Mouse (Mus musculus) neural tube, embryonic 15.5 days (tissue): ENCODE data around the gene Ankrd33. TPM values are rescaled to one million over a fixed set of nuclear protein-coding genes. Genes with fewer than 3 reads are reported as not detected.
A peak's percentile ranks its signal among the peaks of the same experiment; 100 is the strongest.

Experiments used
- ATAC-seq: fragments of 200-750 bp; cut with Nextera tagmentation; 2 replicates; pipeline ENCODE4 v1.8.0; 2017; ENCODE audit warnings: mild to moderate bottlenecking, moderate TSS enrichment, moderate library complexity; ENCODE audit not compliant: low FRiP score
- H3K27ac ChIP-seq: fragments of 300-500 bp; sonication (generic); replicated peaks from 2 replicates; pipeline ENCODE4 v1.5.1; 2015; ENCODE audit warnings: mild to moderate bottlenecking, inconsistent platforms
- H3K27me3 ChIP-seq: fragments of 300-500 bp; sonication (generic); replicated peaks from 2 replicates; pipeline ENCODE4 v1.6.1; 2015; ENCODE audit warnings: inconsistent platforms
- H3K36me3 ChIP-seq: fragments of 300-500 bp; sonication (generic); 2 replicates; pipeline ENCODE4 v1.6.1; 2015; ENCODE audit warnings: inconsistent platforms
- H3K4me1 ChIP-seq: fragments of 300-500 bp; sonication (generic); 2 replicates; pipeline ENCODE4 v1.6.1; 2015; ENCODE audit warnings: inconsistent platforms
- H3K4me2 ChIP-seq: fragments of 300-500 bp; sonication (generic); 2 replicates; pipeline ENCODE4 v1.6.1; 2015; ENCODE audit warnings: inconsistent platforms, mild to moderate bottlenecking, moderate library complexity
- H3K4me3 ChIP-seq: fragments of 300-500 bp; sonication (generic); replicated peaks from 2 replicates; pipeline ENCODE4 v1.5.1; 2015; ENCODE audit warnings: mild to moderate bottlenecking, inconsistent platforms
- H3K9ac ChIP-seq: fragments of 300-500 bp; sonication (generic); replicated peaks from 2 replicates; pipeline ENCODE4 v1.6.1; 2015; ENCODE audit warnings: mild to moderate bottlenecking, inconsistent platforms
- H3K9me3 ChIP-seq: fragments of 300-500 bp; sonication (generic); replicated peaks from 2 replicates; pipeline ENCODE4 v1.6.1; 2016; ENCODE audit warnings: inconsistent platforms
- WGBS: fragments of 180-500 bp; shearing (Covaris S2); methylation state at CpG from one replicate; pipeline ENCODE4 v1.1.7; 2015; ENCODE audit warnings: mixed read lengths; 5-methylcytosine and 5-hydroxymethylcytosine counted together
- polyA plus RNA-seq: library from polyadenylated mRNA; unstranded; fragments of >200 nt; fragmentation: Nextera tagmentation; extraction: Ambion mirVana; gene quantifications from 2 replicates; pipeline ENCODE4 v1.2.1, GENCODE M21; 2015

The Ankrd33 gene
- polyA plus RNA-seq, 1 experiment from 2014 or later = not detected

DNA sequence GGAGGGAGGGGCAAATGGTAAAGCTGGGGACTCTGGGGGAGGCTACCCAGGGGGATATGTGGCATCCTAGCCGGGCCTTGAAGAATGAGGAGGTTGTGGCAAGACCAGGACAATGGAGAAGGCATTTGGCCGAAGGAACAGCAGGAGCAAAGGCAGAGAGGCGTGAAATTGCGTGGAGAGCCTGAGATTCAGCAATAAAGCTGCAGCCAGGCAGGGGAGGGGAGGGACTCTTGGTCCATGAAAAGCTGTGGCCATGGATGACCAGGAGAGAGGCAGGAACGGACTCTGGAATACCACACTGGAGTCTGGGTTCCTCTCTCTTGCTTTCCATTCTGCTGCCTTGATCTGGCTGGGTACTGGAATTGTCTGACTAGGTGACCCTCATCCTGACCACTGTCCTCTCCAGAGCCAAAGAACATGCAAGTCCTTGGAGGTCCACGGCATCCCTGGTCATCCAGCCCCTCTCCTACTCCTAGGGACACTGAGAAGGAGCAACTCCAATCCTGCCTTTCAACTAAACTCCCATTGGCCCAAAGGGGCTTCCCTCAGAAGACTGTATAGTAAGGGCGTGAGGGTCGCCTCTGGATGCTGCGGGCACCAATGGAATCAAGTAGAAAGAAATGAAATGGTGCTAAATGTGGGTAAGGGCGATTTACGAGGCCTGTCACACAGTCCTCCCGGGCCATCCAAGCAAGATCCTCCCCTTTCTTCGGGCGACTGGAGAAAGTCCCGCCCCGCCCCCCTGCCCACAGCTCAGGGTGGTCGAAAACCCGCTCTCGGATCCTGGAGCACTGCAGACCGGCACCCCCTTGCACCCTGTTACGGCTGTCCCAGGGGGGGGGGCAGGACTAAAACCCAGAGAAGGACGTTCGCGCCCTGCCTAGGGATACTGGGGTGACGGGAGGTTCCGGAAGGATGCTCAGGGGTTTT is 39.2 kb upstream of the Ankrd33 start:
- no peaks in the 10 kb centered on the region for H3K36me3 ChIP-seq
- 4% methylated on average over 24 of the region's 26 CpGs for WGBS
- no peaks in the 10 kb centered on the region for H3K9me3 ChIP-seq
- peak overlapping the region; percentile 77 for H3K4me2 ChIP-seq
- H3K27ac ChIP-seq = peak overlapping the region; percentile 87
- peak; percentile 53 for ATAC-seq
- peak overlapping the region; percentile 61 for H3K9ac ChIP-seq
- H3K4me1 ChIP-seq = peaks cover 62% of the 10 kb centered on the region
- H3K4me3 ChIP-seq = peak overlapping the region; percentile 66
- no peaks in the 10 kb centered on the region for H3K27me3 ChIP-seq

DNA sequence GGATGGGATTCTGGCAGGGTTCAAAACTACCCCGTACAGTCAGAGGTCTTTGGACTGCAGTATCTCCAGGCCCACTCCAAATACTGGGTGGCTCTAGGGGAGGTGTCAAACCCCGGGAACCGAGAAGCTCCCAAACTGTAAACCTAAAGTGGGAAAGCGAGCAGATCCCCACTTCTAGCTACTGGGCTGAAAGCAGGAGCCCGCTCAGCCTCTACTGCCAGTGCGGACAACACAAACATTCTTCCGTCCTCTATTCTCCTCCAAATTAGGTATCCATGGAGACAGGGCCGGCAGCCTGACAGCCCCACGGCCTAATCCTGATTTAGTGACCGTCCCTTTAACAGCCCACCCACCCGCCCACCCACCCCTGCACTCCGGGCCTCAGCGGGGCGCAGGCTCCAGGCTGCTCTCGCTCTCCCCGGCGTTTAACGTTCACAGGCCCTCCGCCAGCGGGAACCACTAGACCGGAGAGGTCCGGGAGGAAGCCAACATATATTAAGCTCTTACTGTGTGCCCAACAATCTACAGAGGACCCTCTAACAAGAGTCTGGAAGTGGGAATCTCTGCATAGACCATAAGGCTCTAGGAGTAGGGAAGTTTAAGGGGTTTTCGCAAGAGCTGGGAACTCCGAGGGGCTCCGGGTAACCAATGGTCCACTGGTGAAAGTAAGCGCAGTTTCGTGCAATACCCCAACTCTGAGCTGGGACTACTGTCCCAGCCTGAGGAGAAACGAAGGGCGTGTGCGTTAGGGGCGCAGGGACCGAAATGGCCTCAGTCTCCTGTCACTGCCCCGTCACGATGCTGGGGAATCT is 38.3 kb upstream of the Ankrd33 start:
- Histone ChIP-seq H3K4me2 (peak overlapping the region; percentile 77), H3K36me3 (no peaks in the 10 kb centered on the region), H3K27me3 (no peaks in the 10 kb centered on the region; the same call in 1 of the 2 replicates), H3K9ac (peak overlapping the region; percentile 61), H3K4me1 (peaks cover 57% of the 10 kb centered on the region), H3K9me3 (no peaks in the 10 kb centered on the region), H3K27ac (peak overlapping the region; percentile 87), H3K4me3 (peak overlapping the region; percentile 66)
- 2% methylated on average over 34 of the region's 34 CpGs for WGBS
- ATAC-seq = peak; percentile 29

DNA sequence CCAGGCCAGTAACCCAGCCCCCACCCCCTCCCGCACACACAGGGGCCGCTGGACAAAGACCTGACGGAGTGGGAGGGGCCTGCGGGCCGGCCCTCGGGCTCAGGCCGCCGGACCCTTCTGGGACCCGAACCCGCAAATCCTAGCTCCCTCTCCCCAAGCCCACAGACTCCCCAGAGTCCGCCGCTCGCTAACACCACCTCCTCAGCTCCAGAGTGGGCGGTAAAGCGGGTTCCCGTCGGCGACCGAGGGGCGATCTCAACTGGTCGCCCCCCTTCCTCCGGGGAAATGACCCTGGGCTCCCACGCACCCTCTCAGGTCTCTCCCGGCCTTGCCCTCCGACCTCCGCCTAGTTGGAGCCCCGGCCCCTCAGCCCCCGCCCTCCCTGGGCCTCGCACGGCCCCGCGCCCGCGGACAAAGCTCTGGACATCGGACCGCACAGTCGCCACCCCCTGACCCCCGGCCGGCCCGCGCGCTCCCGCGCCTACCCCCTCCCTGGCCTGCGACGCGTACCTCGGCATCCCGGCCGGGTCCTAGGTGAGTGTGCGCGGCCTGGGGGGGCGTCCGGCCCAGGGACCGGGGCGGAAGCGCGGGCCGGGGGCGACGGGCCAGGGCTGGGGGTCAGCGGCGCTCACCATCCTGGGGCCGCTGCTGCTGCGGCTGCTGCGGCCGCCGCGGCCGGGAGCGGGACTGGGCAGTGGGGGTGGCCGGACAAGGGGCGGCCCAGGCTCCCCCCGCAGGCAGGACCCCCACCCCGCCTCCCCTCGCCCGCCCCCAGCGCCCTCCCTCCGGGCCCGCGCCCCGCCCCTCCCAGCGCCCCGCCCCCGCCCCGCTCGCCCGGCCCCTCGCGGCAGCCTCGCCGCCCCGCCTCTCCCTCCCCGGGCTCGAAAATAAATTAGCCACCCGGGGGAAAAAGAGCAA is 37.5 kb upstream of the Ankrd33 start, which contains the start of gene Fignl2:
Fignl2 (minus strand) TSS at position 755 of the 918 bp plus-strand sequence.
- peak within 1 kb of the TSS; percentile 77 for H3K4me2 ChIP-seq
- peak within 1 kb of the TSS; percentile 61 for H3K9ac ChIP-seq
- WGBS = 1% methylated on average over 48 of the region's 96 CpGs
- ATAC-seq = peak; percentile 26; the same call in 1 of the 2 replicates
- H3K4me3 ChIP-seq = peak within 1 kb of the TSS; percentile 66
- H3K27ac ChIP-seq = peak within 1 kb of the TSS; percentile 87
- no peaks in the 10 kb centered on the region for H3K36me3 ChIP-seq
- peaks cover 57% of the 10 kb centered on the region for H3K4me1 ChIP-seq
- no peaks in the 10 kb centered on the region; the same call in 1 of the 2 replicates for H3K27me3 ChIP-seq
- no peaks in the 10 kb centered on the region for H3K9me3 ChIP-seq

DNA sequence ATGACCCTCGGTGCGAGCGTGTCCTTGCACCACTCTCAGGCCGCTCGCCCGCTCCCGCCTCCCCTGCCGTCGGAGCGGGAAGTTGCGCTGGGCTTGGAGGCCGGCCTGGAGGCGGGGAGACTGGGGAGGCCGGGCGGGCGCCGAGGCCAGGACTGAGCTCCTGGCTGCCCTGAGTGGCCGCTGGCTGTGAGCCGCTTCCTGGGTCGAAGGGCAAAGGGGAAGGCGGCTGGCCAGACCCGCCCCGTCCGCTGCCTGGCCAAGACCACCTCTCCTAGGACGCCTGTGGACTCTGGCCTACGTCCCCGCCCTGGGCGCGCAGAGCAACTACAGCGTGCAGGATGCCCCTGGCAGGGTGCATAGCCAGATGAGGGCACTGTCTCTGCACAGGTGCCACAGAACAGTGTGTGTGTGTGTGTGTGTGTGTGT is 36.8 kb upstream of the Ankrd33 start:
- 1% methylated on average over 30 of the region's 30 CpGs for WGBS

GRCm38 (mm10) chr15:101080031-101080520 is 35.5 kb upstream of the Ankrd33 start:
- no peak overlapping the region for H3K4me2 ChIP-seq
- H3K9me3 ChIP-seq = no peaks in the 10 kb centered on the region
- H3K27me3 ChIP-seq = no peaks in the 10 kb centered on the region; the same call in 1 of the 2 replicates
- no peak overlapping the region for H3K4me3 ChIP-seq
- H3K36me3 ChIP-seq = no peaks in the 10 kb centered on the region
- ATAC-seq = no peak
- WGBS = 82% methylated on average over 9 of the region's 9 CpGs
- H3K4me1 ChIP-seq = peaks cover 50% of the 10 kb centered on the region
- no peak overlapping the region for H3K27ac ChIP-seq
- H3K9ac ChIP-seq = no peak overlapping the region; the same call in 1 of the 2 replicates

More for the DNA sequence above, 36.8 kb upstream of the Ankrd33 start:
- Histone ChIP-seq H3K27me3 (no peaks in the 10 kb centered on the region; the same call in 1 of the 2 replicates), H3K9ac (peak overlapping the region; percentile 61), H3K4me3 (peak overlapping the region; percentile 66), H3K36me3 (no peaks in the 10 kb centered on the region), H3K9me3 (no peaks in the 10 kb centered on the region), H3K4me2 (peak overlapping the region; percentile 77), H3K4me1 (peaks cover 57% of the 10 kb centered on the region), H3K27ac (peak overlapping the region; percentile 87)
- ATAC-seq = peak; percentile 57

- ATAC-seq = no peak
- Histone ChIP-seq H3K9me3 (no peaks in the 10 kb centered on the region), H3K27ac (no peak overlapping the region), H3K4me3 (no peak overlapping the region), H3K36me3 (no peaks in the 10 kb centered on the region), H3K9ac (no peak overlapping the region), H3K4me2 (no peak overlapping the region), H3K4me1 (peaks cover 39% of the 10 kb centered on the region), H3K27me3 (no peaks in the 10 kb centered on the region; the same call in 1 of the 2 replicates)
- WGBS = 57% methylated on average over 7 of the region's 7 CpGs
Observed at GRCm38 (mm10) chr15:101081035-101081548, 34.5 kb upstream of the Ankrd33 start.

DNA sequence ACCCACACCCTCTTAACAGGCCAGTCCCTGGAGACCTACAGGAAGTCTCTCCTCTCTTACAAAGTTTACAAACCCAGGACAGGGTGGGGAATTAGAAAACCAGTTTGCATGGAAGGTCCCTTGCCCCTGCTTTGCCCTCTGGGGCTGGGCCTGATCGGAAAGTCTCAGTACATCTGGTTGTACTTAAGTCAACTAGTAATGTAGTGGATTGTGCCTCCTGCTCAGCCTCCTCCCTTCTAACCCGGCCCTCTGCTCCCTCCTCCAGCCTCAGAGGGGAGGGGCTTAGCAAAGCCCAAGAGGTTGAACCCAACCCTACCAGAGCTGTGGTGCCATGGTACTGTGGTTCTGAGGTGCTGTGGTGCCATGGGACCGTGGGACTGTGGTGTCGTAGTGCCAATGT is 33.3 kb upstream of the Ankrd33 start:
- 57% methylated on average over 4 of the region's 4 CpGs for WGBS

GRCm38 (mm10) chr15:101084499-101084898 is 31.1 kb upstream of the Ankrd33 start:
- Histone ChIP-seq H3K4me3 (no peak overlapping the region), H3K4me1 (0 out of 2 replicates have a peak, but pooled peaks cover 9% of the 10 kb centered on the region), H3K27ac (no peak overlapping the region), H3K36me3 (no peaks in the 10 kb centered on the region), H3K4me2 (no peak overlapping the region), H3K9ac (no peak overlapping the region), H3K9me3 (no peaks in the 10 kb centered on the region), H3K27me3 (no peaks in the 10 kb centered on the region; the same call in 1 of the 2 replicates)
- ATAC-seq = no peak
- WGBS = 86% methylated on average over 10 of the region's 10 CpGs

More for the DNA sequence above, 33.3 kb upstream of the Ankrd33 start:
- H3K4me1 ChIP-seq = peaks cover 29% of the 10 kb centered on the region
- no peak overlapping the region for H3K27ac ChIP-seq
- no peak overlapping the region for H3K4me3 ChIP-seq
- H3K9ac ChIP-seq = no peak overlapping the region
- no peak for ATAC-seq
- no peaks in the 10 kb centered on the region for H3K9me3 ChIP-seq
- no peak overlapping the region for H3K4me2 ChIP-seq
- H3K36me3 ChIP-seq = no peaks in the 10 kb centered on the region
- no peaks in the 10 kb centered on the region; the same call in 1 of the 2 replicates for H3K27me3 ChIP-seq

DNA sequence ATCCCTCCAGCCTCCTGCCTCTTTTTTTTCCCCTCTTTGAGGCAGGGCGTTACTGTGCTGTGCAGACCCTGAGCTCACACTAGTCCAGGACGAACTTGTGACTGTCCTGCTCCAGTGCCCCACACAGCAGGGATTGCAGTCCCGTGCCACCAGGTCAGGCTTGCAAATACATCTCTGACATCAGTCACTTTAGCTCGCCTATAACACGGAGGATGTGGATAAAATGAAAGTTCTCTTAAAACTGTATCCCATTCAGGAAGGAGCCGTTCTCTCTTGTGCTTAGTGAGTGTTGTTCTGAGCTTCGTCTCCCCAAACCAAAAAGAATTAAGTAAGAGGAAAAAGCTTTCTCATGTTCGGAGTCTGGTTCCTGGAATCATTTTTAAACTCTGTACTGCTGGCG is 29.1 kb upstream of the Ankrd33 start:
- Histone ChIP-seq H3K36me3 (no peaks in the 10 kb centered on the region), H3K4me1 (no peaks in the 10 kb centered on the region), H3K9me3 (no peaks in the 10 kb centered on the region), H3K4me2 (no peak overlapping the region), H3K4me3 (no peak overlapping the region), H3K27me3 (no peaks in the 10 kb centered on the region; the same call in 1 of the 2 replicates), H3K9ac (no peak overlapping the region), H3K27ac (no peak overlapping the region)
- WGBS = 79% methylated on average over 9 of the region's 9 CpGs
- no peak for ATAC-seq

DNA sequence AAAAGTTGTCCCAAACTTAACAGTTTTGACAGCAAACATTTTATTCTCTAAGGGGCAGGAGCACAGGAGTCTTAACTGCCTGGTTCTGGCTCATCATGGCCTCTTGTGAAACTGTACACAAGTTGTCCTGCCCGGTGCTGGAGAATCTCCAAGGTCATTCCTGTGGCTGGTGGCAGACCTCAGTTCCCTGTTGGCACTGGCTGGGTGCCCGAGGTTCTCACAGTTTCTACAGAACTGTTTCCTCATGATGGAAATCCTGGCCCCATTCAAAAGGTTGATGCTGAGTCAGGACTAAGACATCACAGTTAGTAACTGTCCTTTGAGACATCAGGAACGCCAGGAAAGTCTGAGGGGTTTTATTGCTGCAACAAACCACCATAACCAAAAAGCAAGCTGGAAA is 28.6 kb upstream of the Ankrd33 start:
- Histone ChIP-seq H3K9me3 (no peaks in the 10 kb centered on the region), H3K27ac (no peak overlapping the region), H3K4me1 (no peaks in the 10 kb centered on the region), H3K4me3 (no peak overlapping the region), H3K4me2 (no peak overlapping the region), H3K9ac (no peak overlapping the region), H3K36me3 (no peaks in the 10 kb centered on the region), H3K27me3 (no peaks in the 10 kb centered on the region; the same call in 1 of the 2 replicates)
- ATAC-seq = no peak
- 65% methylated on average over 3 of the region's 3 CpGs for WGBS
